18 mouse cellular contexts compared by ENCODE assay signal in the genomic region with DNA sequence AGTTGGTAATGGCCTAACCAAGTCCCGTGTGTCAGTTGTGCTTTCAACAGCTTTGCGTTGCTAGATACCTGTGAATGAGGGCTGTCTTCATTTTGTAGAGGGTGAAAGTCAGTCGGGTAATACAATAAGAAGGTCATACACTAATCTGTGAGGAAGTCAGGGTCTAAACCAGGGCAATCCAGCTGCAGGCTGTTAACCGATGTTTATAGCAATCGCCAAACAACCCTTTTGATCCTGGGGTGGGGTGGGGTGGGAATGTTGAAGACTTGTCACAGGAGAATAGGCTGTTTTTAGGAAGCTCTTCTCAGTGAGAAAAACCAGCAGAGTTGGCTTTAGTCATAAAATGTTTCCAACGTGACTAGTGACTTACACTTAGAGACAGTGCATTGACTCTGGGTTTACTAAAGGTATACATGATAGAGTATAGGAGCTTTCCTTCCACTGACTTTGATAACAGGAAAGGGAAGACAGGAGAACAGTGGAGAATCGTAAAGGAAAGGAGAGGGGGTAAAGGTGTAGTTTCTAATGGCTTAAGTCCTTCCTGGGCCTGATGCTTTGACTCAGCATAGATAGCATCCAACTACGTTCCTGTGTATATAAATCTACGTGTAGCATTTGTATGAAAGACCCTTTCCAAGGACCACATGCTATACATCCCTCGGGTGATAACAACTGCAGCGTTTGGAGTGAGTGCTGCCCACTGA.
DNase-seq lines count a peak whose midpoint lies in the region; ATAC-seq and TF ChIP-seq lines count a peak whose summit lies in the region.
"Had no signal": no experiment of that assay in that cellular context is flagged by ENCODE, and none has a peak within 500 bp of the region (broad histone marks: within the 10 kb centered on the region; RNA-seq: fewer than 3 reads in every experiment).

No protein-coding gene starts in this region.

- H3K4me3 ChIP-seq in heart, embryonic 11.5 days (ENCODE audit: low read depth, low read length): no peak overlapping the region
- H3K4me3 ChIP-seq in midbrain, embryonic 10.5 days: no peak overlapping the region
- no peak overlapping the region for H3K4me3 ChIP-seq in midbrain, embryonic 14.5 days (replicated peaks; ENCODE audit: low read depth, low read length)
- H3K4me3 ChIP-seq in intestine, embryonic 15.5 days (replicated peaks): no peak overlapping the region
- no peak overlapping the region for H3K4me3 ChIP-seq in liver, postnatal 0 days (ENCODE audit: low read depth, low read length)
- H3K4me3 ChIP-seq: heart, embryonic 15.5 days; limb, embryonic 15.5 days; midbrain, embryonic 13.5 days had no signal

- H3K27me3 ChIP-seq in heart, embryonic 11.5 days (ENCODE audit: control insufficient read depth, insufficient read depth, low read length): no peaks in the 10 kb centered on the region
- H3K27me3 ChIP-seq in midbrain, embryonic 10.5 days (ENCODE audit: low read depth, poor library complexity, severe bottlenecking): no peaks in the 10 kb centered on the region
- no peaks in the 10 kb centered on the region for H3K27me3 ChIP-seq in midbrain, embryonic 14.5 days (ENCODE audit: control insufficient read depth, insufficient read depth, low read length)
- H3K27me3 ChIP-seq in intestine, embryonic 15.5 days (replicated peaks): no peaks in the 10 kb centered on the region
- no peaks in the 10 kb centered on the region for H3K27me3 ChIP-seq in liver, postnatal 0 days (ENCODE audit: insufficient read depth, low read length)
- H3K27me3 ChIP-seq: heart, embryonic 15.5 days; midbrain, embryonic 13.5 days had no signal

- TF ChIP-seq CTCF in liver, postnatal 0 days (IDR thresholded peaks at IDR 0.05; ENCODE audit: low read depth): no peak

- WGBS in heart, embryonic 11.5 days (ENCODE audit: insufficient replicate concordance): 22% methylated on average over 11 of the region's 11 CpGs
- WGBS in midbrain, embryonic 10.5 days: 55% methylated on average over 11 of the region's 11 CpGs
- WGBS in midbrain, embryonic 14.5 days: 52% methylated on average over 11 of the region's 11 CpGs
- 19% methylated on average over 11 of the region's 11 CpGs for WGBS in intestine, embryonic 15.5 days
- WGBS in liver, postnatal 0 days (ENCODE audit: insufficient replicate concordance): 34% methylated on average over 11 of the region's 11 CpGs

- DNase-seq in heart, postnatal 25 days (ENCODE audit: low spot score): no peak
- DNase-seq in midbrain, embryonic 10.5 days (ENCODE audit: low spot score): no peak
- DNase-seq in midbrain, embryonic 14.5 days: no peak
- no peak for DNase-seq in liver, postnatal 0 days
- no peak for DNase-seq in spleen, postnatal 14 days (ENCODE audit: low spot score in 2 of 2)
- no peak for DNase-seq in cerebellum, adult 11-12 months
- DNase-seq: B cell, adult 2 months; cerebellum, adult 11 months; gastrocnemius, postnatal 14 days; kidney, postnatal 10 days; lung, postnatal 36 days; thymus, adult 18-20 months had no signal

- H3K9me3 ChIP-seq in heart, embryonic 11.5 days (replicated peaks; ENCODE audit: control insufficient read depth, low read length): no peaks in the 10 kb centered on the region
- H3K9me3 ChIP-seq in midbrain, embryonic 10.5 days (replicated peaks): no peaks in the 10 kb centered on the region
- no peaks in the 10 kb centered on the region for H3K9me3 ChIP-seq in midbrain, embryonic 14.5 days (ENCODE audit: control insufficient read depth, low read length)
- no peaks in the 10 kb centered on the region for H3K9me3 ChIP-seq in intestine, embryonic 15.5 days
- no peaks in the 10 kb centered on the region for H3K9me3 ChIP-seq in liver, postnatal 0 days (ENCODE audit: low read length)
- H3K9me3 ChIP-seq: heart, embryonic 15.5 days; limb, embryonic 15.5 days; midbrain, embryonic 13.5 days had no signal

- intact Hi-C loops in heart, postnatal 25 days (cut with DNase I): no loop called here

- no peaks in the 10 kb centered on the region for H3K36me3 ChIP-seq in heart, embryonic 11.5 days (ENCODE audit: control insufficient read depth, insufficient read depth, low read length)
- no peaks in the 10 kb centered on the region for H3K36me3 ChIP-seq in midbrain, embryonic 10.5 days
- no peaks in the 10 kb centered on the region for H3K36me3 ChIP-seq in midbrain, embryonic 14.5 days (ENCODE audit: control insufficient read depth, insufficient read depth, low read length)
- no peaks in the 10 kb centered on the region for H3K36me3 ChIP-seq in intestine, embryonic 15.5 days
- no peaks in the 10 kb centered on the region for H3K36me3 ChIP-seq in liver, postnatal 0 days (replicated peaks; ENCODE audit: insufficient read depth, low read length)
- H3K36me3 ChIP-seq: heart, embryonic 15.5 days; limb, embryonic 15.5 days; midbrain, embryonic 13.5 days had no signal

- peaks cover 30% of the 10 kb centered on the region for H3K4me1 ChIP-seq in heart, embryonic 11.5 days (ENCODE audit: control insufficient read depth, insufficient read depth, low read length)
- peaks cover 33% of the 10 kb centered on the region for H3K4me1 ChIP-seq in midbrain, embryonic 10.5 days
- peaks cover 7% of the 10 kb centered on the region; the same call in 1 of the 2 replicates for H3K4me1 ChIP-seq in midbrain, embryonic 14.5 days (ENCODE audit: control insufficient read depth, insufficient read depth, low read length)
- H3K4me1 ChIP-seq in intestine, embryonic 15.5 days (replicated peaks): peaks cover 10% of the 10 kb centered on the region
- H3K4me1 ChIP-seq in liver, postnatal 0 days (ENCODE audit: insufficient read depth): peaks cover 17% of the 10 kb centered on the region

- H3K9ac ChIP-seq in heart, embryonic 11.5 days (ENCODE audit: low read depth, low read length): no peak overlapping the region
- no peak overlapping the region for H3K9ac ChIP-seq in midbrain, embryonic 14.5 days (replicated peaks; ENCODE audit: low read length)
- no peak overlapping the region for H3K9ac ChIP-seq in intestine, embryonic 15.5 days
- no peak overlapping the region for H3K9ac ChIP-seq in liver, postnatal 0 days (replicated peaks)
- H3K9ac ChIP-seq: heart, embryonic 15.5 days; limb, embryonic 15.5 days; midbrain, embryonic 13.5 days had no signal

- peak; percentile 58; the same call in 1 of the 2 replicates for ATAC-seq in heart, embryonic 11.5 days (replicated peaks; ENCODE audit: insufficient number of reproducible peaks, low FRiP score, low TSS enrichment)
- ATAC-seq in midbrain, embryonic 14.5 days (ENCODE audit: low FRiP score, low TSS enrichment): no peak
- peak; percentile 49 for ATAC-seq in intestine, embryonic 15.5 days
- ATAC-seq in liver, postnatal 0 days: peak; percentile 69
- ATAC-seq: hindbrain, postnatal 0 days; midbrain, embryonic 13.5 days had no signal

- no peak overlapping the region for H3K4me2 ChIP-seq in heart, embryonic 11.5 days
- H3K4me2 ChIP-seq in midbrain, embryonic 14.5 days (ENCODE audit: low read length): no peak overlapping the region
- no peak overlapping the region for H3K4me2 ChIP-seq in intestine, embryonic 15.5 days (replicated peaks)
- peak overlapping the region; percentile 48 for H3K4me2 ChIP-seq in liver, postnatal 0 days (ENCODE audit: low read depth, low read length)
- H3K4me2 ChIP-seq: heart, embryonic 15.5 days; limb, embryonic 15.5 days; midbrain, embryonic 13.5 days had no signal

- no peak for TF ChIP-seq EP300 in liver, postnatal 0 days (IDR thresholded peaks at IDR 0.05; ENCODE audit: low read depth)

- H3K27ac ChIP-seq in heart, embryonic 11.5 days (ENCODE audit: low read depth, low read length): peak overlapping the region; percentile 84
- peak overlapping the region; percentile 73 for H3K27ac ChIP-seq in midbrain, embryonic 10.5 days (replicated peaks)
- H3K27ac ChIP-seq in midbrain, embryonic 14.5 days (replicated peaks; ENCODE audit: low read depth, low read length): no peak overlapping the region
- H3K27ac ChIP-seq in intestine, embryonic 15.5 days: 0 out of 2 replicates have a peak overlapping the region, but pooled peaks have one; percentile 15
- H3K27ac ChIP-seq in liver, postnatal 0 days (ENCODE audit: low read depth): peak overlapping the region; percentile 80
- H3K27ac ChIP-seq: heart, embryonic 15.5 days; hindbrain, postnatal 0 days; limb, embryonic 15.5 days; midbrain, embryonic 13.5 days had no signal
